Mouse (Mus musculus) granulocyte monocyte progenitor cell, adult 5-6 weeks (primary cell): ENCODE data around the gene Myrfl. TPM values are rescaled to one million over a fixed set of nuclear protein-coding genes. Genes with fewer than 3 reads are reported as not detected.

Experiments
- ATAC-seq: replicated peaks from 2 replicates; pipeline ENCODE4 v1.8.0; 2016; ENCODE audit warnings: mild to moderate bottlenecking, moderate TSS enrichment, inconsistent platforms; ENCODE audit not compliant: poor library complexity, severe bottlenecking
- total RNA-seq, 2 experiments: library from RNA; stranded (forward) in 1 of 2; stranded (reverse) in 1 of 2; fragments of 200-712, 200-1000 nt in 1 of 2; fragments of >200 nt in 1 of 2; fragmentation: Nextera tagmentation in 1 of 2; gene quantifications; 2 replicates each; pipeline ENCODE4 v1.2.3; 2014 to 2017

Gene Myrfl
- total RNA-seq, 2 experiments from 2014 or later: not detected

GRCm38 (mm10) chr10:116914586-116914985 lies 17.9 kb upstream of the Myrfl start:
- ATAC-seq: no peak

GRCm38 (mm10) chr10:116913647-116914273 lies 17.0 kb upstream of the Myrfl start:
- ATAC-seq: no peak

GRCm38 (mm10) chr10:116912850-116913249 lies 16.1 kb upstream of the Myrfl start:
- ATAC-seq: no peak

GRCm38 (mm10) chr10:116908901-116909642 lies 12.4 kb upstream of the Myrfl start:
- no peak for ATAC-seq

GRCm38 (mm10) chr10:116906794-116907193 lies 10.1 kb upstream of the Myrfl start:
- ATAC-seq: peak; percentile 89

GRCm38 (mm10) chr10:116904503-116904908 lies 7.8 kb upstream of the Myrfl start:
- no peak for ATAC-seq

- no peak for ATAC-seq
Observed at GRCm38 (mm10) chr10:116895108-116895833, 1.4 kb downstream of the Myrfl start.

GRCm38 (mm10) chr10:116894540-116894939 lies 2.2 kb downstream of the Myrfl start:
- peak; percentile 67 for ATAC-seq

GRCm38 (mm10) chr10:116893753-116894152 lies 3.0 kb downstream of the Myrfl start:
- ATAC-seq: peak; percentile 81

GRCm38 (mm10) chr10:116890587-116890986 lies 6.1 kb downstream of the Myrfl start:
- no peak for ATAC-seq

- ATAC-seq: no peak
Observed at GRCm38 (mm10) chr10:116884552-116884951, 12.2 kb downstream of the Myrfl start.

- no peak for ATAC-seq
Observed at GRCm38 (mm10) chr10:116883531-116883930, 13.2 kb downstream of the Myrfl start.

GRCm38 (mm10) chr10:116877436-116877835 lies 19.3 kb downstream of the Myrfl start:
- no peak for ATAC-seq

GRCm38 (mm10) chr10:116874490-116874889 lies 22.2 kb downstream of the Myrfl start:
- no peak for ATAC-seq

- no peak for ATAC-seq
Observed at GRCm38 (mm10) chr10:116872016-116872410, 24.7 kb downstream of the Myrfl start.

GRCm38 (mm10) chr10:116871329-116872015 lies 25.2 kb downstream of the Myrfl start:
- no peak for ATAC-seq

- no peak for ATAC-seq
Observed at GRCm38 (mm10) chr10:116870819-116871218, 25.9 kb downstream of the Myrfl start.

GRCm38 (mm10) chr10:116853159-116853845 lies 43.4 kb downstream of the Myrfl start:
- no peak for ATAC-seq

GRCm38 (mm10) chr10:116848749-116849473 lies 47.8 kb downstream of the Myrfl start:
- ATAC-seq: peak; percentile 93
